Mouse (Mus musculus): ENCODE data around the gene Syt13. TPM values are rescaled to one million over a fixed set of nuclear protein-coding genes. Genes with fewer than 3 reads are reported as not detected.

Gene Syt13
- polyA plus RNA-seq (2016; fragmentation: Nextera tagmentation; extraction: Ambion mirVana) = 2.5 and 5.2 TPM in 2 replicates

DNA sequence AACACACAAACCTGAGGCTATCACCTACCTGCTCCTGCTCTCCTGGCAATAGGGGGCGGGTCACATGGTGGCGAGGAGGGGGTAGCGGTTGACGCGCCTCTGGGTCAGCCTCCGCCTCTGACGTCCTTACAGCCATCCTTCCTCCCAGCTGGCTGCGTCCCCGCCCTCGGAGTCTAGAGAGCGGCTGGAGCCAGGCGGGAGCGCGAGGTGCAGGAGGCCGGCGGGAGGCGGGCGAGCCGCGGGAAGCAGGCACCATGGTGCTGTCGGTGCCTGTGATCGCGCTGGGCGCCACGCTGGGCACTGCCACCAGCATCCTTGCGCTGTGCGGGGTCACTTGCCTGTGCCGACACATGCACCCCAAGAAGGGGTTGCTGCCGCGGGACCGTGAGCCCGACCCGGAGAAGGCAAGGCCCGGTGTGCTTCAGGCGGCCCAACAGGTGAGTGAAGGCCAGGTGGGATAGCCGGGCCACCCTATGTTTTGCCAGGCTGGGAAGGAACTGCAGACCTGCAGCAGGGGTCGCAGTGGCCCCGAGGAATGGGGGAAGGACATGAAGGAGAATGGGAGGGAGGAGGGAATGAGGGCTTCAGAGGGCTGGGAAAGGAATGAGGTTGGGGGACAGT is at the start of gene Syt13:
Syt13 (plus strand) TSS at position 166 of the 621 bp plus-strand sequence.
- peak; percentile 72 for DNase-seq (ENCODE audit: low spot score)
- under 1% methylated on average over 38 of the region's 38 CpGs for WGBS
- H3K4me1 ChIP-seq = peaks cover 62% of the 10 kb centered on the region
- no peaks in the 10 kb centered on the region for H3K9me3 ChIP-seq (replicated peaks)
- peak within 1 kb of the TSS; percentile 59 for H3K4me3 ChIP-seq
- H3K36me3 ChIP-seq = no peaks in the 10 kb centered on the region
- H3K27ac ChIP-seq = peak within 1 kb of the TSS; percentile 72; the same call in 1 of the 2 replicates
- H3K27me3 ChIP-seq (ENCODE audit: low read depth, poor library complexity, severe bottlenecking) = peaks cover 56% of the 10 kb centered on the region

DNA sequence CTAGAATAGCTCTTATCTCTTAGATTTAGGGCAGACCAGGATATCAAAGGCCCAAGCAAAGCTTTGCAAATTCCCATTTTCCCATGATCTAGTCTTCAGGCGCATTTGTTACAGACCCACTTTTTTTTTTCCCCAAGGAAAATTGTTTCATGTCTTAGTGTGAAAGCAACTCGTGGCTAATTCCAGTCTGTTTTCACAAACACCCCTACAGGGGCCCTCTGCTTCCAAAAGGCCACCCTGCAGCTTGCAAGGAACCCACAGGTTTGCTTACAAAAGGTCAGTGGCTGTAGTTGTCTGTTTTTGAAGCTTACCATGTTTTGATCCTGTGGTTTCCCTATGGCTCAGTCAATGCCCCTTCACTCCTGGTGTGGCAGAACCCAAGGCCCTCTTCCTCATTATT is 48.3 kb upstream of the Syt13 start:
- Histone ChIP-seq H3K4me1 (peaks cover 27% of the 10 kb centered on the region), H3K4me3 (no peak overlapping the region), H3K27me3 (ENCODE audit: low read depth, poor library complexity, severe bottlenecking) (no peaks in the 10 kb centered on the region), H3K27ac (peak overlapping the region; percentile 53; the same call in 1 of the 2 replicates), H3K9me3 (replicated peaks) (no peaks in the 10 kb centered on the region), H3K36me3 (no peaks in the 10 kb centered on the region)
- DNase-seq (ENCODE audit: low spot score) = no peak
- 2% methylated on average over 2 of the region's 2 CpGs for WGBS

DNA sequence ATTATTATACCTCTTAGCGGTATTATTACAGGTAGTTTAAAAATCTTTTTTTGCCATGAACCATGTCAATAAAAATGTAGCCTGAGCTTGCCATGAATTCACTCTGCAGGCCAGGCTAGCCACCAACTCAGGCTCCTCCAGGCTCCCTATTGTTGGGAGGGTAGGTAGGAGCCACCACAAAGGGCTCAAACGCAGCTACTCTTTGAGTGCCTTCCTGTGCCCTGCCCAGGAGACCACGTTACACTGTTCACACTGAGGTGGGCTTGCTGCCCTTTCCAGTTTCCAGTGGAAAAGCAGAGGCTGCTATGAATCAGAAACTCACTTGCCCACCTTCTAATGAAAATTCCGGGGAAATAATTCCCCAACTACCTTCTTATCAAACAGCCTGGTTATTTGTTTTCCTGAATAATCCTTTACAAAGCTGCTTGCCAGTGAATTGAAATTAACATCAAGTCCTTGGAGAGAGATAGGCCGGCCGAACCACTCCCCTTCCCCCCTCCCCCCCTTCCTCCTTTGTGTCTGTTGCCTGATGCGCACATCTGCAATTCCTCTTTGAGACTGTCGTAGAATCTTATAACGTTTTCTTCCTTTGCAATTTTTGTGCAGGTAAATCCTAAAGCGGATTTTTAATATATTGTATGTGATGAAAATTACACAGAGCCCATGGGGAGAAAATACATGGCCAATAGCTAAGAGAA is 44.6 kb upstream of the Syt13 start:
- no peaks in the 10 kb centered on the region for H3K27me3 ChIP-seq (ENCODE audit: low read depth, poor library complexity, severe bottlenecking)
- peaks cover 28% of the 10 kb centered on the region for H3K4me1 ChIP-seq
- DNase-seq (ENCODE audit: low spot score) = no peak
- 19% methylated on average over 10 of the region's 10 CpGs for whole genome bisulfite sequencing
- H3K27ac ChIP-seq = 0 out of 2 replicates have a peak overlapping the region, but pooled peaks have one; percentile 26
- H3K4me3 ChIP-seq = no peak overlapping the region
- H3K9me3 ChIP-seq (replicated peaks) = no peaks in the 10 kb centered on the region
- no peaks in the 10 kb centered on the region for H3K36me3 ChIP-seq

DNA sequence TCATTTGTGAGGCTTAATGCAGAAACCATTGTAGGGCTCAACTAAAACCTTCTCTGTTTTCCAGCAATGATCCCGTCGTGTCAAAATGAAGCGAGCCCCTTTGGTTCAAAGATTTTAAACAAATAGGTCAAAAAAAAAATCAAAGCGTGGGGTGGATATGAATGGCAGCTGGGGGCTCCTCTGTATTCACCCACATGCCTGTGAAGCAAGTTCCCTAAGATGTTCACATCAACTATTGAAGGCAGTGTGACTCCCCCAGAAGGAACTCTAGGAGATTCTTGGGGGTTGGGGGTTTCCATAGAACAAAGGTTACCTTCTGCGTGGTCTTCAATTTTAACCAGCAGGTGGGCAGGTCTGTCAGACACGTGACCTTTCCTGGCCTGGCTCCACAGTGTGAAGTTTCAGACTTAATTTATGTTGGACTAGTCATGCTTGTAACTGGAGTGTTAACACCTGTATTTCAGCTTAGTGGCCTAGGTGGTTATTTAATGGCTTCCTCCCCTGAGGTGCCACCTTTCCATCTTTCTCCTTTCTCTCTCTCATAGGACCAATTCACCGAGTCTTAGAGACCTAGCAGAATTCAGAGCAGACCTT is 43.7 kb upstream of the Syt13 start:
- Histone ChIP-seq H3K9me3 (replicated peaks) (no peaks in the 10 kb centered on the region), H3K36me3 (no peaks in the 10 kb centered on the region), H3K27me3 (ENCODE audit: low read depth, poor library complexity, severe bottlenecking) (no peaks in the 10 kb centered on the region), H3K4me1 (peaks cover 23% of the 10 kb centered on the region), H3K27ac (0 out of 2 replicates have a peak overlapping the region, but pooled peaks have one; percentile 38), H3K4me3 (no peak overlapping the region)
- no peak for DNase-seq (ENCODE audit: low spot score)
- WGBS = 40% methylated on average over 7 of the region's 7 CpGs

DNA sequence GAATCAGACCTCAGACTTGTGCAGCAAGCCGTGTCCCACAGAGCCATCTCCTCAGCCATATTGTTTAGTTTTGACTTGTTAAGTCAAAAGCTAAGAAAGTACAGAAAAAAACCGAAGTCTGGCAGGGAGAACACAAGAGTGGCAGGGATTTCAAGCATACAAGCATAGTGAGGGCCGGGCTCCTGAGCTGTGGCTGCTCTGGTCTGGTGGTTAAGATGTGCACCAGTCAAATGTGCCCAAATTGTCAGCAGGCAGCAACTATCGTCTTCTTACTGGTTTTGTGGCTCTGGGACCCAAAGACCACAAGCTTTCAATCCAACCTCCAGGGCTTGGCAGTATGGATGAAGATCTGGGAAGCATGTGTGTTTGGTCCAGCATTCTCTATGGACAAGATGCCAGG is 42.2 kb upstream of the Syt13 start:
- 85% methylated on average over 4 of the region's 4 CpGs for WGBS
- H3K4me3 ChIP-seq = no peak overlapping the region
- no peaks in the 10 kb centered on the region for H3K9me3 ChIP-seq (replicated peaks)
- H3K4me1 ChIP-seq = peaks cover 16% of the 10 kb centered on the region
- H3K27ac ChIP-seq = no peak overlapping the region
- 0 out of 2 replicates have a peak, but pooled peaks cover under 1% of the 10 kb centered on the region for H3K27me3 ChIP-seq (ENCODE audit: low read depth, poor library complexity, severe bottlenecking)
- H3K36me3 ChIP-seq = no peaks in the 10 kb centered on the region
- DNase-seq (ENCODE audit: low spot score) = no peak

DNA sequence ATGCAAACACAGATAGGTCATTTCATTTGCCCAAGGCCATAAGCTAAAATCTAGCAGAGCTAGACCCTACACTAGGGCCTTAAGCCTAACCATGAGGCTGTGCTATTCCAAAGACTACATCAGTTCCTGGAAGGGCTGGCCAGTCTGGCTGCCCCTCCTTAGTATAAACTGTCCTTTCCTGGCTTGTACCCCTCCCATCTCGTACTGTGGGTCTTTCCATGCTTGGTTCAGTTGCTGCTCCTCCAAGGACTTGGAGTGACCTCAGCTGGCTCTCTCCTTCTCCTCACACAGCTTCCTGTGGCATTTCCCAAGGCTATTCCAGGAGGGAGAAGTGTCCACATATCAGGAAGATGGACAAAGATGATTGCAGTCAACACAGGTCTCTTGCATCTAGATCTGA is 40.3 kb upstream of the Syt13 start:
- Histone ChIP-seq H3K4me3 (no peak overlapping the region), H3K36me3 (no peaks in the 10 kb centered on the region), H3K9me3 (replicated peaks) (no peaks in the 10 kb centered on the region), H3K27ac (no peak overlapping the region), H3K4me1 (peaks cover 16% of the 10 kb centered on the region), H3K27me3 (ENCODE audit: low read depth, poor library complexity, severe bottlenecking) (peaks cover 7% of the 10 kb centered on the region; the same call in 1 of the 2 replicates)
- no peak for DNase-seq (ENCODE audit: low spot score)
- WGBS = 69% methylated on average over 1 of the region's 1 CpGs

DNA sequence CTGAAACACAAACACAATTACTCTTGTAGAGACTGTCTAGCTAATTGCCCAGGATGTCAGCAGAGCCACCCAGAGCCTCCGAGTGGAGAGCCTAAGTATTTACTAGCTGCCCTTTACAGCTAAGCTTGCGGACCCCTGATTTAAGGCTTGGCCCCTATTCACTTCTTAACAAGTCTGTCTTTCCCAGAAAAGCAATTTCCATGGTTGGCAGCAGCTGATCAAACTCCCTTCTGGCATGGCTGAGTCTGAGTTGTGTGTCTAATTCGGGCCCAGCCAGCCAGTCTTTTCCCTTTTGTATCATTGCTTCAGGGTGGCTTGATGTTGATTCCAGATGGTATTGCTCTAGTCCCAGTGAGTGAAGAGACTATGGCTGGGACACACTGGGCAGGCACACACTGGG is 37.4 kb upstream of the Syt13 start:
- peaks cover 14% of the 10 kb centered on the region; the same call in 1 of the 2 replicates for H3K27me3 ChIP-seq (ENCODE audit: low read depth, poor library complexity, severe bottlenecking)
- H3K4me1 ChIP-seq = no peaks in the 10 kb centered on the region
- WGBS = 59% methylated on average over 3 of the region's 3 CpGs
- no peak overlapping the region for H3K4me3 ChIP-seq
- no peaks in the 10 kb centered on the region for H3K36me3 ChIP-seq
- no peak overlapping the region for H3K27ac ChIP-seq
- no peaks in the 10 kb centered on the region for H3K9me3 ChIP-seq (replicated peaks)
- DNase-seq (ENCODE audit: low spot score) = no peak

DNA sequence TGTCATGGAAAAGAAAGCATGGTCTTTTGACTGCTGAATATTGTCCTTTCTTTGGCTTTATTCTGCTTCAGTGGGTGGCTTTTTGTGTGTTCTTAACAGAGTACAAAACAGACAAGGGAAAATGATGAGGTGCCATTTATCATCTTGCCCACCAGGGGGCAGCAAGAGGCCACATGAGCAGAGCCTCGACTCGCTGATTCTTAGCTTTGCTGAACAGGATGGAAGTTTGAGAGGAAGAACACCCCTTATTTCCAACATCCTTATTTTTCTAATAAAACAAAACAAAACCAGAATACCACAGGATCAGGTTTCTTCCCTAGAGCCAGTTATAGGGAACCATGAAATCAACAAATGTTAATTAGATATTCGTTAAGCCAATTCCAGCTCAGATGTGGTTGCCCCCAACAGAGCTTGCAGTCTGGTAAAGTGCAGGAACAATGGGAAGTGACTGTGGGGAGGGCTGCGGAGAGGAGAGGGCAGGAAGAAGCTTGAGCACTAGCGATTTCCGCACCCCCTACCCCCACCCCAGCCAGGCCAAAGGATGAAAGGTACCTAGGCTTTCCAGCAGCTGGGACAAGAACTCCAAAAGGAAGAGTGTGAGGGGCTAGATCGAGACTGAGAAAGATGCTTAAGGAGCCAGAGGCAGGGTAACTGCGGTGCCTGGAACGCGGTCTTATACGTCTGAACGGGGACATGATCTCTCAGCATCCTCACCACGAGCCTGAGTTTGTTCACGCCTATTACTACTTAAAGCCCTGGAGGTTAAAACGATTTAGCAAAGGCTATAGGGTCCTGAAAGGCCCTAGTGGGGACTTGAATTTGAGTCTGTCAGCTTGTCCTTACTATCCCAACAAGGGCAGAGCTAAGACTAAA is 31.6 kb upstream of the Syt13 start:
- Histone ChIP-seq H3K27ac (peak overlapping the region; percentile 75), H3K9me3 (replicated peaks) (no peaks in the 10 kb centered on the region), H3K27me3 (ENCODE audit: low read depth, poor library complexity, severe bottlenecking) (peaks cover 19% of the 10 kb centered on the region; the same call in 1 of the 2 replicates), H3K36me3 (no peaks in the 10 kb centered on the region), H3K4me1 (peaks cover 19% of the 10 kb centered on the region), H3K4me3 (peak overlapping the region; percentile 29)
- DNase-seq (ENCODE audit: low spot score) = peak; percentile 82
- WGBS = 6% methylated on average over 15 of the region's 15 CpGs

DNA sequence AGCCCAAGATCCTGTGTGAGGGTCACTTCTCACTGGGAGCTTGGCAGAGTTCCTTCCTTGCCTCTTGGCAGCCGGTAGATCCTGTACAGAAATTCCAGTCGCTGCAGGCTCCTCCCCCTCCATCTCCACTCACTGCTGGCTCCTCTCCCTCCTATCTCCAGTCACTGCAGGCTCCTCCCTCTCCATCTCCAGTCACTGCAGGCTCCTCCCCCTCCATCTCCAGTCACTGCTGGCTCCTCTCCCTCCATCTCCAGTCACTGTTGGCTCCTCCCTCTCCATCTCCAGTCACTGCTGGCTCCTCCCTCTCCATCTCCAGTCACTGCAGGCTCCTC is 31.0 kb upstream of the Syt13 start:
- H3K4me3 ChIP-seq = peak overlapping the region; percentile 29; the same call in 1 of the 2 replicates

DNA sequence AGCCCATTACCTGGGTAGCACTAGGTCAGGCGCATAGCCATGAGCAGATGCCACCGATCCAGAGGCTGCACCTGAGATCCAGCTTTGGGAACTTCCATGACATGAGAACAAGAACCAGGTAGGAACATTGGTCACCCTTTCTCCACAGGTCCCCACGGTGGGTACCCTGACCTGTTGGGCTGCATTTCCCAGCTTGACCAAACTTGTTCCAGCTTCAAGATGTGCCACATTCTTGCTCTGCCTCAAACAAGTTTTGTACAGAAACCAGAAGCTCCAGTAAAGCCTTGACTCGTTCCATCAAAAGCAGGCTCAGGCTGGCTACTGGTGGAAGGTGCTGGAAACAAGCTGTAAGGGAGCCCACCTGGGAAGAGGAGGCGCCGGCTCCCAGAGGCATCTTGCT is 29.9 kb upstream of the Syt13 start:
- 0 out of 2 replicates have a peak, but pooled peaks cover 17% of the 10 kb centered on the region for H3K27me3 ChIP-seq (ENCODE audit: low read depth, poor library complexity, severe bottlenecking)
- WGBS = 78% methylated on average over 6 of the region's 6 CpGs
- no peaks in the 10 kb centered on the region for H3K9me3 ChIP-seq (replicated peaks)
- no peak overlapping the region for H3K27ac ChIP-seq
- H3K36me3 ChIP-seq = no peaks in the 10 kb centered on the region
- H3K4me3 ChIP-seq = no peak overlapping the region
- no peak for DNase-seq (ENCODE audit: low spot score)
- peaks cover 23% of the 10 kb centered on the region for H3K4me1 ChIP-seq

More for the DNA sequence above, 31.0 kb upstream of the Syt13 start:
- H3K4me1 ChIP-seq = peaks cover 19% of the 10 kb centered on the region
- H3K27ac ChIP-seq = peak overlapping the region; percentile 75
- H3K36me3 ChIP-seq = no peaks in the 10 kb centered on the region
- peaks cover 20% of the 10 kb centered on the region; the same call in 1 of the 2 replicates for H3K27me3 ChIP-seq (ENCODE audit: low read depth, poor library complexity, severe bottlenecking)
- H3K9me3 ChIP-seq (replicated peaks) = no peaks in the 10 kb centered on the region
- WGBS = 0% methylated on average over 2 of the region's 2 CpGs
- no peak for DNase-seq (ENCODE audit: low spot score)

DNA sequence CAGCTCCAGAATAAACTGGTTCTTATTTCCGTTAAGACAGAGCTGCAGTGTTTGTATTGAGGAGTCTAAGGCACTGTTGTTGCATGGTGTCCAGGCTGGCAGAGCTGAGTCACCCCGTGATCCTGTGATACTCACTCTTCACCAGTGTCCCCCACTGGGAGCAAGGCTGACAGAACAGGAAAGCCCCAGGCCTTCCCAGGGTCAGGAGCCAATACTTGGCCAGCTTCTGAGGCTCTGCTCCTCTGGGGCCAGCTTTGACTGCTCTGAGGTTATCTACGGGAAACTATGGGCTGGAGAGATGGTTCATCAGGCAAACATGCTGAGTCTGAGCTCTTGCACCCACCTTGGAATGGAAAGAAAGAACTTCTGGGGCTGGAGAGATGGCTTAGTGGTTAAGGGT is 28.0 kb upstream of the Syt13 start:
- no peak for DNase-seq (ENCODE audit: low spot score)
- 0 out of 2 replicates have a peak, but pooled peaks cover 9% of the 10 kb centered on the region for H3K27me3 ChIP-seq (ENCODE audit: low read depth, poor library complexity, severe bottlenecking)
- no peaks in the 10 kb centered on the region for H3K9me3 ChIP-seq (replicated peaks)
- no peak overlapping the region for H3K27ac ChIP-seq
- H3K4me1 ChIP-seq = peaks cover 31% of the 10 kb centered on the region
- WGBS = 75% methylated on average over 3 of the region's 3 CpGs
- no peak overlapping the region for H3K4me3 ChIP-seq
- H3K36me3 ChIP-seq = no peaks in the 10 kb centered on the region

DNA sequence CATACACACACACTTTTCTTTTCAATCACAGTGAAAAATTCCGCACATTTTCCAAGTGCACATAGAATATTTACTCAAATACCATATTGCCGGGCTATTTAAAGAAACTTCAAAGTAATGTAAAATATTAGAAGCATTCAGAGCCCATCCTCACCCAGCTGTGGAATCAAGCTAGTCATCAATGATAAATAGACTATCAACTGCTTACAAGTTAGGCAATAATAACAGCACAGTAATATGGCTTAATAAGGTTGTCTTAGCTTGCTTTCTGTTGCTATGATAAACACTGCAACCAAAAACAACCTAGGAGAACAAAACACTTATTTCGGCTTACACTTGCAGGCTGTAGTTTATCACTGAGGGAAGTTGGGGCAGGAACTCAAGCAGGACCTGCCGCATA is 22.4 kb upstream of the Syt13 start:
- H3K36me3 ChIP-seq = no peaks in the 10 kb centered on the region
- H3K27ac ChIP-seq = no peak overlapping the region
- H3K4me1 ChIP-seq = peaks cover 17% of the 10 kb centered on the region; the same call in 1 of the 2 replicates
- WGBS = 91% methylated on average over 4 of the region's 4 CpGs
- H3K9me3 ChIP-seq (replicated peaks) = no peaks in the 10 kb centered on the region
- 0 out of 2 replicates have a peak, but pooled peaks cover 5% of the 10 kb centered on the region for H3K27me3 ChIP-seq (ENCODE audit: low read depth, poor library complexity, severe bottlenecking)
- H3K4me3 ChIP-seq = no peak overlapping the region
- DNase-seq (ENCODE audit: low spot score) = no peak
